Mouse (Mus musculus) adrenal gland, postnatal 10 days (tissue): ENCODE results near the gene Slc29a2. TPM values are rescaled to one million over a fixed set of nuclear protein-coding genes. Genes with fewer than 3 reads are reported as not detected.

Experiments
- total RNA-seq, 2 experiments: library from RNA; stranded (reverse); gene quantifications; 2 replicates each; pipeline ENCODE4 v1.2.3; 2021

Gene Slc29a2
- total RNA-seq, 2 experiments from 2014 or later: 3.2 to 5.1 TPM

Other genes with a start within 250 kb of the Slc29a2 start
- gene Rbm4, start 230.0 kb upstream of the Slc29a2 start, total RNA-seq: 10 to 100 TPM; 50.6 to 60.8 TPM
- 10 to 100 TPM; 18.7 to 19.9 TPM for gene Gm21992, start 212.2 kb upstream of the Slc29a2 start, total RNA-seq
- 10 to 100 TPM; 47.0 to 50.2 TPM for gene Rbm14, start 212.2 kb upstream of the Slc29a2 start, total RNA-seq
- gene Ccs, start 184.5 kb upstream of the Slc29a2 start, total RNA-seq: 100 to 1,000 TPM; 109 to 114 TPM
- under 1 TPM in 1 of 2 experiments, not detected in 1; 0.12 TPM for gene Ccdc87, start 184.5 kb upstream of the Slc29a2 start, total RNA-seq
- gene Ctsf, start 168.7 kb upstream of the Slc29a2 start, total RNA-seq: 100 to 1,000 TPM; 205 to 216 TPM
- 10 to 100 TPM; 70.8 to 96.2 TPM for gene Actn3, start 146.0 kb upstream of the Slc29a2 start, total RNA-seq
- 10 to 100 TPM; 12.5 to 13.9 TPM for gene Zdhhc24, start 145.2 kb upstream of the Slc29a2 start, total RNA-seq
- gene Bbs1, start 117.2 kb upstream of the Slc29a2 start, total RNA-seq: 10 to 100 TPM in 1 of 2 experiments, 1 to 10 TPM in 1; 7.4 to 10.3 TPM
- gene Dpp3, start 95.6 kb upstream of the Slc29a2 start, total RNA-seq: 10 to 100 TPM; 74.1 to 83.4 TPM
- gene Peli3, start 80.7 kb upstream of the Slc29a2 start, total RNA-seq: 1 to 10 TPM; 2.8 to 3.9 TPM
- gene Mrpl11, start 61.7 kb upstream of the Slc29a2 start, total RNA-seq: 10 to 100 TPM; 72.0 to 75.1 TPM
- gene Npas4, start 33.5 kb upstream of the Slc29a2 start, total RNA-seq: under 1 TPM; 0.15 to 0.24 TPM
- gene B4gat1, start 15.0 kb downstream of the Slc29a2 start, total RNA-seq: 10 to 100 TPM; 28.7 to 35.7 TPM
- gene AC124502.3, start 15.0 kb downstream of the Slc29a2 start, total RNA-seq: 1 to 10 TPM; 1.8 to 2.8 TPM
- 10 to 100 TPM; 22.1 to 25.4 TPM for gene Brms1, start 17.5 kb downstream of the Slc29a2 start, total RNA-seq
- 1 to 10 TPM; 1.7 to 3.7 TPM for gene Rin1, start 26.6 kb downstream of the Slc29a2 start, total RNA-seq
- gene Cd248, start 44.2 kb downstream of the Slc29a2 start, total RNA-seq: 10 to 100 TPM; 28.1 to 37.5 TPM
- gene Tmem151a, start 61.7 kb downstream of the Slc29a2 start, total RNA-seq: 1 to 10 TPM; 2.4 to 3.2 TPM
- 10 to 100 TPM; 88.3 to 96.8 TPM for gene Yif1a, start 64.7 kb downstream of the Slc29a2 start, total RNA-seq
- 1 to 10 TPM; 5.0 to 5.1 TPM for gene Cnih2, start 74.7 kb downstream of the Slc29a2 start, total RNA-seq
- gene Rab1b, start 83.2 kb downstream of the Slc29a2 start, total RNA-seq: 100 to 1,000 TPM; 179 to 197 TPM
- 10 to 100 TPM; 28.0 to 40.2 TPM for gene Klc2, start 94.7 kb downstream of the Slc29a2 start, total RNA-seq
- 10 to 100 TPM; 23.3 to 28.7 TPM for gene Pacs1, start 249.3 kb downstream of the Slc29a2 start, total RNA-seq